Mouse (Mus musculus): Measurements from ENCODE around the gene Ppp4r3b.

The Ppp4r3b gene

GRCm38 (mm10) chr11:29172563-29173124 is at the start of gene Ppp4r3b:
Gene Ppp4r3b, plus strand, starts transcription at chr11:29172890.
- peak; percentile 99 for DNase-seq (ENCODE audit: low spot score in 2 of 2)

- peak in 1 of 2 experiments; percentile 5 for DNase-seq (ENCODE audit: low spot score in 2 of 2)
These were observed 42.8 kb upstream of the Ppp4r3b start for GRCm38 (mm10) chr11:29129862-29130384.

- DNase-seq (ENCODE audit: low spot score in 2 of 2): peak; percentile 91 to 92
These were observed 42.0 kb upstream of the Ppp4r3b start, which contains the start of gene Pnpt1 for GRCm38 (mm10) chr11:29130385-29131355. Gene Pnpt1, plus strand, starts transcription at chr11:29130744.

- DNase-seq (ENCODE audit: low spot score in 2 of 2): no peak
These were observed 32.0 kb upstream of the Ppp4r3b start for GRCm38 (mm10) chr11:29140671-29141070.

GRCm38 (mm10) chr11:29148901-29149300 is 23.8 kb upstream of the Ppp4r3b start:
- no peak for DNase-seq (ENCODE audit: low spot score in 2 of 2)

- no peak for DNase-seq (ENCODE audit: low spot score in 2 of 2)
These were observed 9.1 kb upstream of the Ppp4r3b start for GRCm38 (mm10) chr11:29163569-29163968.

GRCm38 (mm10) chr11:29171959-29172391 is 715 bp upstream of the Ppp4r3b start:
- DNase-seq (ENCODE audit: low spot score in 2 of 2): peak; percentile 67 to 75

GRCm38 (mm10) chr11:29173125-29173631 is 488 bp downstream of the Ppp4r3b start:
- peak; percentile 54 to 56 for DNase-seq (ENCODE audit: low spot score in 2 of 2)

GRCm38 (mm10) chr11:29173706-29174436 is 1.2 kb downstream of the Ppp4r3b start:
- no peak for DNase-seq (ENCODE audit: low spot score in 2 of 2)

GRCm38 (mm10) chr11:29179319-29179718 is 6.6 kb downstream of the Ppp4r3b start:
- no peak for DNase-seq (ENCODE audit: low spot score in 2 of 2)

GRCm38 (mm10) chr11:29180657-29181056 is 8.0 kb downstream of the Ppp4r3b start:
- DNase-seq (ENCODE audit: low spot score in 2 of 2): peak; percentile 18 to 22

- DNase-seq (ENCODE audit: low spot score in 2 of 2): no peak
These were observed 9.1 kb downstream of the Ppp4r3b start for GRCm38 (mm10) chr11:29181751-29182150.

GRCm38 (mm10) chr11:29188981-29189380 is 16.3 kb downstream of the Ppp4r3b start:
- no peak for DNase-seq (ENCODE audit: low spot score in 2 of 2)

GRCm38 (mm10) chr11:29203653-29204052 is 31.0 kb downstream of the Ppp4r3b start:
- no peak for DNase-seq (ENCODE audit: low spot score in 2 of 2)

GRCm38 (mm10) chr11:29209774-29210173 is 37.1 kb downstream of the Ppp4r3b start:
- DNase-seq (ENCODE audit: low spot score in 2 of 2): no peak

GRCm38 (mm10) chr11:29216196-29216595 is 43.5 kb downstream of the Ppp4r3b start:
- DNase-seq (ENCODE audit: low spot score in 2 of 2): no peak

- no peak for DNase-seq (ENCODE audit: low spot score in 2 of 2)
These were observed 46.4 kb downstream of the Ppp4r3b start for GRCm38 (mm10) chr11:29219055-29219454.

GRCm38 (mm10) chr11:29222310-29222709 is 49.6 kb downstream of the Ppp4r3b start:
- DNase-seq (ENCODE audit: low spot score in 2 of 2): no peak

GRCm38 (mm10) chr11:29224754-29225153 is 52.1 kb downstream of the Ppp4r3b start:
- no peak for DNase-seq (ENCODE audit: low spot score in 2 of 2)

GRCm38 (mm10) chr11:29228957-29229356 is 56.3 kb downstream of the Ppp4r3b start:
- no peak for DNase-seq (ENCODE audit: low spot score in 2 of 2)

- DNase-seq (ENCODE audit: low spot score in 2 of 2): no peak
These were observed 60.9 kb downstream of the Ppp4r3b start for GRCm38 (mm10) chr11:29233569-29233968.

GRCm38 (mm10) chr11:29237364-29237763 is 64.7 kb downstream of the Ppp4r3b start:
- DNase-seq (ENCODE audit: low spot score in 2 of 2): no peak

Data from right cerebral cortex, adult 2 months (tissue).